In the genomic region with DNA sequence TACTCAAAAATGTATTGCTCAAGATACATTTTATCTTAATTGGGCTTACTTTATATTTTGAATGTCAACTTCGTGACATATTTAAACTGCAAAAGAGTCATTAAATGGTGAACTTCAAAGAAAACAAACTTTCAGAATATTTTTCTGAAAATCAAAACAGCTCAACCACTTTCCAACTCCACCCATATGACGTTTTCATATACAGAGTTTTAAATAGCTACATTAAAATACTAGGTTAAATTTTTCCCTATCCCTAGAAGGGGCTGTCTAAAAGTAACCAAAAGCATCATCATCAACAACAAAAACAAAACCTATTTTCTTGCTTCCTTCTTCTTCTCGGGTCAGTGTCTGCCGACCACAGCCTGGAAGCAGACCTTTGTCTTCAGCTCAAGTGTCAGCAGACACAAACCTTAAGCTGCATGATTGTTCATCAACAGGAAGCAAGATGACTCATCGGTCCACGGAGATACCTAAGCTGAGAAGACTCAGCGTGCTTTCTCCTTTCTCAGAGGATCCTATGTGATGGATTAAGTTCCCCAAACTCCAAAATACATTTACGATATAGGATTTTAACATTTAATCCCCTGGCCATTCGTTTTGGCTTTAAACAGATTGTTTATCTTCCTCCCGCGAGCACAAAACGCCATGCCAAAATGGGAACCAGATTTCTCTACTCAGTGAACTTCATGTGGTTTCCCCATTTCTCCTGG, we compare ENCODE assay signal across 8 mouse cellular contexts.
DNase-seq lines count a peak whose midpoint lies in the region; ATAC-seq and TF ChIP-seq lines count a peak whose summit lies in the region.

No protein-coding gene starts in this region.

- H3K27ac ChIP-seq in heart, embryonic 10.5 days, result peak overlapping the region; percentile 69
- no peak overlapping the region for H3K27ac ChIP-seq in liver, embryonic 15.5 days (replicated peaks)
- H3K27ac ChIP-seq in stomach, postnatal 0 days (replicated peaks), result peak overlapping the region; percentile 53
- no peak overlapping the region for H3K27ac ChIP-seq in midbrain, postnatal 0 days (ENCODE audit: low read depth, low read length)

- 36% methylated on average over 12 of the region's 12 CpGs for WGBS in heart, embryonic 10.5 days
- WGBS in liver, embryonic 15.5 days (ENCODE audit: insufficient replicate concordance), result 14% methylated on average over 12 of the region's 12 CpGs
- 32% methylated on average over 12 of the region's 12 CpGs for WGBS in stomach, postnatal 0 days
- WGBS in midbrain, postnatal 0 days, result 66% methylated on average over 12 of the region's 12 CpGs

- ATAC-seq in frontal cortex, adult (ENCODE audit: low TSS enrichment), result peak; percentile 71
- ATAC-seq in liver, embryonic 15.5 days (ENCODE audit: insufficient read depth), result no peak
- peak; percentile 73; the same call in 1 of the 2 replicates for ATAC-seq in stomach, postnatal 0 days (ENCODE audit: low FRiP score, low TSS enrichment)
- ATAC-seq in midbrain, postnatal 0 days (ENCODE audit: low FRiP score), result no peak

- H3K36me3 ChIP-seq in heart, embryonic 10.5 days, result no peaks in the 10 kb centered on the region
- no peaks in the 10 kb centered on the region for H3K36me3 ChIP-seq in liver, embryonic 15.5 days (replicated peaks)
- H3K36me3 ChIP-seq in stomach, postnatal 0 days (ENCODE audit: control insufficient read depth, insufficient read depth, low read length), result no peaks in the 10 kb centered on the region
- H3K36me3 ChIP-seq in midbrain, postnatal 0 days (ENCODE audit: insufficient read depth, low read length), result no peaks in the 10 kb centered on the region

- intact Hi-C loops in left cerebral cortex, postnatal 10 days (cut with DNase I), result no loop called here

- H3K9me3 ChIP-seq in heart, embryonic 10.5 days, result no peaks in the 10 kb centered on the region
- H3K9me3 ChIP-seq in liver, embryonic 15.5 days (replicated peaks), result no peaks in the 10 kb centered on the region
- no peaks in the 10 kb centered on the region for H3K9me3 ChIP-seq in stomach, postnatal 0 days (ENCODE audit: control insufficient read depth, low read length)
- no peaks in the 10 kb centered on the region for H3K9me3 ChIP-seq in midbrain, postnatal 0 days (ENCODE audit: low read length)

- H3K27me3 ChIP-seq in heart, embryonic 10.5 days (ENCODE audit: insufficient read depth, poor library complexity, severe bottlenecking), result no peaks in the 10 kb centered on the region
- no peaks in the 10 kb centered on the region for H3K27me3 ChIP-seq in liver, embryonic 15.5 days
- H3K27me3 ChIP-seq in stomach, postnatal 0 days (ENCODE audit: control insufficient read depth, insufficient read depth, low read length), result no peaks in the 10 kb centered on the region
- no peaks in the 10 kb centered on the region for H3K27me3 ChIP-seq in midbrain, postnatal 0 days (ENCODE audit: insufficient read depth, low read length)

- TF ChIP-seq EP300 in stomach, postnatal 0 days (optimal IDR thresholded peaks at IDR 0.05), result no peak

- H3K9ac ChIP-seq in liver, embryonic 15.5 days, result no peak overlapping the region
- no peak overlapping the region for H3K9ac ChIP-seq in stomach, postnatal 0 days (ENCODE audit: low read length)
- H3K9ac ChIP-seq in midbrain, postnatal 0 days (replicated peaks; ENCODE audit: low read length, poor library complexity, severe bottlenecking), result no peak overlapping the region

- H3K4me3 ChIP-seq in heart, embryonic 10.5 days, result no peak overlapping the region
- no peak overlapping the region for H3K4me3 ChIP-seq in liver, embryonic 15.5 days (replicated peaks)
- H3K4me3 ChIP-seq in stomach, postnatal 0 days (ENCODE audit: low read depth, low read length), result 0 out of 2 replicates have a peak overlapping the region, but pooled peaks have one; percentile 5
- no peak overlapping the region for H3K4me3 ChIP-seq in midbrain, postnatal 0 days (ENCODE audit: low read depth, low read length)

- peak overlapping the region; percentile 18 for H3K4me2 ChIP-seq in liver, embryonic 15.5 days
- H3K4me2 ChIP-seq in stomach, postnatal 0 days (replicated peaks; ENCODE audit: low read depth), result peak overlapping the region; percentile 34
- no peak overlapping the region for H3K4me2 ChIP-seq in midbrain, postnatal 0 days (ENCODE audit: low read depth, low read length, poor library complexity, severe bottlenecking)

- no peak for TF ChIP-seq CTCF in stomach, postnatal 0 days (IDR thresholded peaks at IDR 0.05; ENCODE audit: low read depth)
- TF ChIP-seq CTCF in midbrain, postnatal 0 days (IDR thresholded peaks at IDR 0.05), result no peak

- H3K4me1 ChIP-seq in heart, embryonic 10.5 days, result peaks cover 42% of the 10 kb centered on the region
- H3K4me1 ChIP-seq in liver, embryonic 15.5 days (replicated peaks), result no peaks in the 10 kb centered on the region
- no peaks in the 10 kb centered on the region; the same call in 1 of the 2 replicates for H3K4me1 ChIP-seq in stomach, postnatal 0 days (replicated peaks; ENCODE audit: control insufficient read depth, insufficient read depth)
- no peaks in the 10 kb centered on the region for H3K4me1 ChIP-seq in midbrain, postnatal 0 days (ENCODE audit: insufficient read depth, low read length)

- DNase-seq in frontal cortex, postnatal 36 days (ENCODE audit: low spot score in 2 of 2), result no peak
- peak; percentile 68 for DNase-seq in CD4-positive helper T cell, adult 2 months (ENCODE audit: low read depth, low spot score)
- DNase-seq in heart, embryonic 10.5 days (ENCODE audit: low spot score), result no peak
- no peak for DNase-seq in stomach, postnatal 0 days (ENCODE audit: low spot score)
- DNase-seq in midbrain, postnatal 0 days (ENCODE audit: low spot score), result no peak
- DNase-seq in left cerebral cortex, postnatal 10 days (ENCODE audit: extremely low spot score in 1 of 2, low spot score in 2 of 2), result no peak

Comparison
In these comparisons a context has a peak if more than half of its experiments do, and no peak if none do; other contexts are left out.
1. ATAC-seq: peak in frontal cortex, adult (single experiment) and stomach, postnatal 0 days (single experiment); none in liver, embryonic 15.5 days (single experiment) and midbrain, postnatal 0 days (single experiment).
2. H3K27ac ChIP-seq: peak in heart, embryonic 10.5 days (single experiment) and stomach, postnatal 0 days (single experiment); none in liver, embryonic 15.5 days (single experiment) and midbrain, postnatal 0 days (single experiment).